Comparison of ENCODE assay signal across 24 mouse cellular contexts in genomic region chr11:102305359-102305758, GRCm38 (mm10). TPM values are rescaled to one million over a fixed set of nuclear protein-coding genes. Genes with fewer than 3 reads are reported as not detected.
"Had no signal": no experiment of that assay in that cellular context is flagged by ENCODE, and none has a peak within 500 bp of the region (broad histone marks: within the 10 kb centered on the region; RNA-seq: fewer than 3 reads in every experiment).

No protein-coding gene starts in this region.

- H3K27ac ChIP-seq: layer of hippocampus, adult 2 months; limb, embryonic 10.5 days; limb, embryonic 13.5 days; liver, embryonic 12.5 days; liver, embryonic 15.5 days; lung, embryonic 15.5 days; midbrain, embryonic 10.5 days; neural tube, embryonic 13.5 days; stomach, embryonic 15.5 days had no signal

- H3K4me3 ChIP-seq: layer of hippocampus, adult 2 months; limb, embryonic 10.5 days; limb, embryonic 13.5 days; liver, embryonic 12.5 days; liver, embryonic 15.5 days; lung, embryonic 15.5 days; megakaryocyte, embryonic 14.5 days; midbrain, embryonic 10.5 days; neural tube, embryonic 13.5 days; stomach, embryonic 15.5 days had no signal

- DNase-seq: kidney, adult 9 months; kidney, postnatal 14 days; kidney, postnatal 4 days; layer of hippocampus, adult 9-11 months; liver; lung, adult 18-20 months; lung, postnatal 10 days; lung, postnatal 36 days; midbrain, embryonic 14.5 days; retina, postnatal 1 day; right cerebral cortex, postnatal 25 days; spleen, adult 18-20 months; thymus, postnatal 25 days had no signal

RNA-seq across cellular contexts. Expression of gene Asb16, which starts 36.8 kb away (rescaled TPM):
- total RNA-seq: neutrophil, adult 5-6 weeks had no signal

RNA-seq across cellular contexts. Expression of gene BC030867, which starts 56.7 kb away (rescaled TPM):
- total RNA-seq: neutrophil, adult 5-6 weeks had no signal
